Mouse (Mus musculus): Measurements from ENCODE around the gene Mip. TPM values are rescaled to one million over a fixed set of nuclear protein-coding genes. Genes with fewer than 3 reads are reported as not detected.
"Not testable (repeated sequence)": the region's sequence is repeated elsewhere in the genome, so short reads cannot be mapped to it uniquely, and the experiment has no call there.

Gene Mip
- polyA plus RNA-seq, 1 experiment from 2014 or later, result not detected

DNA sequence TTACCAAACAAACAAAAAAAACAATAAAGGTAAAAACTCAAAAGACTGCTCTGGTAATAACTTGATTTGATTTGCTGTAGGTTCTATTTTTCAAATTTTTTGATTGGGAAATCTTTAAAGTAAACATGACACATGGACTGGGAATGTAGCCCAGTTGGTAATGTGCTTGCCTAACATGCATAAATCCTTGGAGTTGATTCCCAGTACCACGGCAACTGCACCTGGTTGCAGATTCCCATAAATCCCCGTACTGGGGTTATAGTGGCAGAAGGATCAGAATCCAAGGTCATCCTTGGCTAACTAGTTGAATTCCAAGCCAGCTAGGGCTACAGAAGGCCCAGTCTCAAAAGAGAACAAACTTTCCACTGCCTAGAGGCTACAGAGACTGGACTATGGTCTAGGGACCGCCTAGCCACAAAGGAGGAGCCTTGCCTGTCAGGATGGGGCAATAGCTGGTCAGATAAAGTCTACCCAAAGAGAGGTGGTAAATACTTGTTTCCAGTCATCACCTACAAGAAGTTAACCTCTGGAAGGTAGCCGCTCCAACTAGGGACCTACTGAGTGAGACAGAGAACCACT, 28.1 kb downstream of the Mip start, which contains the start of gene Apon:
Gene Apon (plus strand): TSS at position 420 of the 579 bp plus-strand sequence.
- Histone ChIP-seq H3K4me3 (ENCODE audit: low read depth, low read length) (no peak within 1 kb of the TSS), H3K9ac (ENCODE audit: low read depth, low read length) (no peak within 1 kb of the TSS), H3K9me3 (ENCODE audit: control insufficient read depth) (no peaks in the 10 kb centered on the region), H3K36me3 (ENCODE audit: control insufficient read depth, insufficient read depth) (peaks cover 31% of the 10 kb centered on the region), H3K27me3 (replicated peaks; ENCODE audit: control insufficient read depth, insufficient read depth, low read length) (no peaks in the 10 kb centered on the region), H3K4me2 (replicated peaks; ENCODE audit: low read depth) (no peak within 1 kb of the TSS), H3K27ac (ENCODE audit: low read depth, low read length) (no peak within 1 kb of the TSS), H3K4me1 (replicated peaks; ENCODE audit: control insufficient read depth, insufficient read depth, low read length) (no peaks in the 10 kb centered on the region)
- ATAC-seq, result no peak
- no peak for TF ChIP-seq CTCF (IDR thresholded peaks at IDR 0.05; ENCODE audit: low read depth)
- WGBS, result 60% methylated on average over 4 of the region's 4 CpGs

DNA sequence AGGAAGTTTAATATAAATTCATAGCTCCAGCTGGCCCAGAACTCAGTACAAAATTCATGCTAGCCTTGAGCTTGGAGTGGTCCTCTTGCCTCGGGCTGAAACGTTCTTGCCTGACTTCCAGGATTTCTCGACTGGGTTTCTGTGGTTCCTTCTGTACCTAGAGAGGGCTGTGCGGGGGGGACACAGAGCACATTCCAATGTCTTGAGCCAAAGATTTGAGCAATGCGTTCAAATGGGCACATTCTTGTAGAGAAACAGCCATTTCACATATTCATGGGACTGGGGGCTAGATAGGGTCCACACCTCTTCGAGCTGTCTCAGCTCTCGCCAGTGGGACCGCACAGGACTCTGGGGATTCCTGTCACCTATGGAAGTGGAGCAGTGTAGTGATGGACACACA, 30.3 kb downstream of the Mip start:
- Histone ChIP-seq H3K9me3 (ENCODE audit: control insufficient read depth) (no peaks in the 10 kb centered on the region), H3K27me3 (replicated peaks; ENCODE audit: control insufficient read depth, insufficient read depth, low read length) (no peaks in the 10 kb centered on the region), H3K27ac (ENCODE audit: low read depth, low read length) (no peak overlapping the region), H3K4me3 (ENCODE audit: low read depth, low read length) (no peak overlapping the region), H3K4me1 (replicated peaks; ENCODE audit: control insufficient read depth, insufficient read depth, low read length) (no peaks in the 10 kb centered on the region), H3K4me2 (replicated peaks; ENCODE audit: low read depth) (no peak overlapping the region), H3K36me3 (ENCODE audit: control insufficient read depth, insufficient read depth) (peaks cover 16% of the 10 kb centered on the region), H3K9ac (ENCODE audit: low read depth, low read length) (no peak overlapping the region)
- ATAC-seq, result no peak
- TF ChIP-seq CTCF (IDR thresholded peaks at IDR 0.05; ENCODE audit: low read depth), result no peak
- WGBS, result 85% methylated on average over 8 of the region's 8 CpGs

DNA sequence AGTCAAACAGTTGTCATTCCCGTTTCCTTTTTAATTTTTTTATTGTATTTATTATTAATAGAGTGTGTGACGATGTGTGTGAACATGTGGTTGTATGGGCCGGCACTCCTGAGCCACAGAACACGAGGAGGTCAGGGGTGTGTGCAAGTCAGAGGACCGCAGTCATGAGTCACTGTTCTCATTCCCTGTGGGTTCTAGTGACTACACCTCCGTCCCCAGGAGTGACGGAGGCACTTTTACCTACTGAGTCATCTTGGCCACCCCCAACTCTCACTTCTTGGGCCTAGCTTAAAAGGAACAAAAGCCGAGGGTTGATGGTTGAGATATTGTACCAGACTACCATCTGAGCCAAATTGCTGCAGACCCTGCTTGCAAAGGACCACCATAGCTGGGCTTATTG, 30.7 kb downstream of the Mip start:
- 82% methylated on average over 8 of the region's 8 CpGs for WGBS
- TF ChIP-seq CTCF (IDR thresholded peaks at IDR 0.05; ENCODE audit: low read depth), result no peak
- no peak for ATAC-seq
- Histone ChIP-seq H3K27me3 (replicated peaks; ENCODE audit: control insufficient read depth, insufficient read depth, low read length) (no peaks in the 10 kb centered on the region), H3K4me1 (replicated peaks; ENCODE audit: control insufficient read depth, insufficient read depth, low read length) (no peaks in the 10 kb centered on the region), H3K4me3 (ENCODE audit: low read depth, low read length) (no peak overlapping the region), H3K9me3 (ENCODE audit: control insufficient read depth) (no peaks in the 10 kb centered on the region), H3K9ac (ENCODE audit: low read depth, low read length) (no peak overlapping the region), H3K27ac (ENCODE audit: low read depth, low read length) (no peak overlapping the region), H3K4me2 (replicated peaks; ENCODE audit: low read depth) (no peak overlapping the region), H3K36me3 (ENCODE audit: control insufficient read depth, insufficient read depth) (peaks cover 12% of the 10 kb centered on the region)

DNA sequence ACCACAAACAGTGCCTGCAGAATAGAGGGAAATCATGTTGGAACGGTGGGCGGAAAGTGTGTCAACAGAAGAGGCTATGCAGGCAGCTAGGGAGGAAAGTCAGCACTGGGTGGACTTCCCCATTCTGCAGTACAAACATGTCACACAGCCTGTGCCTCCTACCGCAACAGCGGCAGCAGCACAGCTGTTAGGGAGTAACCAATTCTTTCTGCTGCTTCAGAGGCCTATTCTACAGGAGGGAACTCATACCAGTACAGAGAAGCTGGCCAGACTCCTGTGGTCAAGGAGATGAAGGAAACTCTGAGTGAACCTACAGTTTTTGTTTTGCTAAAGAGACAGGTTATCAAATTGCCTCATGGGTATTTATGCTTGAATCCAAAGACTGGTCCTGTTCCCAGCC, 33.3 kb downstream of the Mip start:
- Histone ChIP-seq H3K4me2 (replicated peaks; ENCODE audit: low read depth) (no peak overlapping the region), H3K4me3 (ENCODE audit: low read depth, low read length) (no peak overlapping the region), H3K9me3 (ENCODE audit: control insufficient read depth) (no peaks in the 10 kb centered on the region), H3K36me3 (ENCODE audit: control insufficient read depth, insufficient read depth) (no peaks in the 10 kb centered on the region), H3K27me3 (replicated peaks; ENCODE audit: control insufficient read depth, insufficient read depth, low read length) (no peaks in the 10 kb centered on the region), H3K27ac (ENCODE audit: low read depth, low read length) (no peak overlapping the region), H3K4me1 (replicated peaks; ENCODE audit: control insufficient read depth, insufficient read depth, low read length) (no peaks in the 10 kb centered on the region), H3K9ac (ENCODE audit: low read depth, low read length) (no peak overlapping the region)
- 67% methylated on average over 4 of the region's 4 CpGs for WGBS
- no peak for ATAC-seq
- TF ChIP-seq CTCF (IDR thresholded peaks at IDR 0.05; ENCODE audit: low read depth), result no peak

DNA sequence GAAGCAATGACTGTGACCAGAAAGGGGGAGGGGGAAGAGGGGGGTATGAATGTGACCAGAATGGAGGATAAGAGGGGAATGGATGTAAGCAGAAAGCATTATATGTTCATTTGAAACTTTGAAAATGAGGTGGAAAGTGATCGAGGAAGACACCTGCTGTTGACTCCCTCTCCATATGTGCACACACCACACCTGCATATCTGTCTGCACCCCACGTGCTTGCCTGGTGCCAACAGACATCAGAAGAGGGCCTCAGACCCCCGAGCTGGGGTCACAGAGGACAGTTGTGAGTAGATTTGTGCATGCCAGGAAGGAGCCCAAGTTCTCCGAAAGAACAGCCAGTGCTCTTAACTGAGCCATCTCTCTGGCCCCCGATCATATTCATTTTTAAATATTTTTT, 34.3 kb downstream of the Mip start:
- 86% methylated on average over 5 of the region's 5 CpGs for WGBS
- Histone ChIP-seq H3K9ac (ENCODE audit: low read depth, low read length) (no peak overlapping the region), H3K36me3 (ENCODE audit: control insufficient read depth, insufficient read depth) (no peaks in the 10 kb centered on the region), H3K4me3 (ENCODE audit: low read depth, low read length) (no peak overlapping the region), H3K27me3 (replicated peaks; ENCODE audit: control insufficient read depth, insufficient read depth, low read length) (no peaks in the 10 kb centered on the region), H3K4me1 (replicated peaks; ENCODE audit: control insufficient read depth, insufficient read depth, low read length) (no peaks in the 10 kb centered on the region), H3K9me3 (ENCODE audit: control insufficient read depth) (no peaks in the 10 kb centered on the region), H3K27ac (ENCODE audit: low read depth, low read length) (no peak overlapping the region), H3K4me2 (replicated peaks; ENCODE audit: low read depth) (no peak overlapping the region)
- no peak for ATAC-seq
- TF ChIP-seq CTCF (IDR thresholded peaks at IDR 0.05; ENCODE audit: low read depth), result no peak

DNA sequence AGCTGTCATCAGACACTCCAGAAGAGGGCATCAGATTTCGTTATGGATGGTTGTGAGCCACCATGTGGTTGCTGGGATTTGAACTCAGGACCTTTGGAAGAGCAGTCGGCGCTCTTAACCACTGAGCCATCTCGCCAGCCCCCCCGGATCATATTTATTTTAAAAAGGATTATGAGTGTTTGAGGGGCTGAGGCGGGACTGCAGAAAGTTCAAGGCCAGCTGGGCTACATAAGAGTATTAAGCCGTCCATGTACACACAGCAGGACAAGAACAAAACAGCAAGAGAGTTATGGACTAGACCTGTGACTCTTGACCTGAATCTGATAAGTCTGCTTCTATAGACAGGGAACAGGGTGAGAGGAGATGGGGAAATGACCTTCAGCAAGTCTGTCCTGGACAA, 34.7 kb downstream of the Mip start:
- WGBS, result 81% methylated on average over 7 of the region's 7 CpGs
- not testable (repeated sequence) for H3K4me3 ChIP-seq (ENCODE audit: low read depth, low read length); H3K9ac ChIP-seq (ENCODE audit: low read depth, low read length); H3K27me3 ChIP-seq (replicated peaks; ENCODE audit: control insufficient read depth, insufficient read depth, low read length); H3K27ac ChIP-seq (ENCODE audit: low read depth, low read length); H3K36me3 ChIP-seq (ENCODE audit: control insufficient read depth, insufficient read depth); ATAC-seq; H3K4me2 ChIP-seq (replicated peaks; ENCODE audit: low read depth); H3K9me3 ChIP-seq (ENCODE audit: control insufficient read depth); H3K4me1 ChIP-seq (replicated peaks; ENCODE audit: control insufficient read depth, insufficient read depth, low read length)

DNA sequence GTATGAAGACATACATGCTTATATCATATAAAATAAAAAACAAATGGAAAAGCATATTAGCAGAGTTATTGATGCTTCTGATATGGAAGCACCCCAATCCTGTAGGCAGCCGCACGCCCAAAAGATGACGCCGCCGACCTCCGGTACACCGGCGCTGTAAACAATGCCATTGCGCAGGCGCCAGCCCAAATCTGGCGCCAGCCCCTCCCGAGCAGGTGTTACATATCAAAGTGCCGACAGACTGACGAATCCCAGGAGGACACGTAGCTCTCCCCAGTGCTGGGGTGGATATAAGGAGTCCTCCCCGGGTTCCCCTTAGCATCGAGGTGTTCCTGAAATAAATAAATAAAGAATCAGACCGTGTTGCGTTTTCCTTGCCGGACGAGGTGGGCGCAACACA, 36.7 kb downstream of the Mip start:
- Histone ChIP-seq H3K4me2 (replicated peaks; ENCODE audit: low read depth) (no peak overlapping the region), H3K9me3 (ENCODE audit: control insufficient read depth) (no peaks in the 10 kb centered on the region), H3K27me3 (replicated peaks; ENCODE audit: control insufficient read depth, insufficient read depth, low read length) (no peaks in the 10 kb centered on the region), H3K4me3 (ENCODE audit: low read depth, low read length) (no peak overlapping the region), H3K36me3 (ENCODE audit: control insufficient read depth, insufficient read depth) (no peaks in the 10 kb centered on the region), H3K4me1 (replicated peaks; ENCODE audit: control insufficient read depth, insufficient read depth, low read length) (no peaks in the 10 kb centered on the region), H3K27ac (ENCODE audit: low read depth, low read length) (no peak overlapping the region), H3K9ac (ENCODE audit: low read depth, low read length) (no peak overlapping the region)
- ATAC-seq, result no peak
- TF ChIP-seq CTCF (IDR thresholded peaks at IDR 0.05; ENCODE audit: low read depth), result no peak
- 74% methylated on average over 22 of the region's 22 CpGs for WGBS

Measured in intestine, postnatal 0 days (tissue).